Mouse (Mus musculus): Measurements from ENCODE around the gene Nfkbib.

Gene Nfkbib

GRCm38 (mm10) chr7:28717726-28718125 lies 49.6 kb downstream of the Nfkbib start:
- no peak for DNase-seq (ENCODE audit: low spot score in 2 of 2)

GRCm38 (mm10) chr7:28716590-28717281 lies 50.6 kb downstream of the Nfkbib start, which contains the start of gene Fbxo17:
Gene Fbxo17 (plus strand): TSS chr7:28716804.
- DNase-seq (ENCODE audit: low spot score in 2 of 2): peak; percentile 61 to 64

GRCm38 (mm10) chr7:28715598-28715997 lies 51.7 kb downstream of the Nfkbib start:
- DNase-seq (ENCODE audit: low spot score in 2 of 2): no peak

- no peak for DNase-seq (ENCODE audit: low spot score in 2 of 2)
These were observed 52.6 kb downstream of the Nfkbib start for GRCm38 (mm10) chr7:28714667-28715066.

GRCm38 (mm10) chr7:28710962-28711361 lies 56.4 kb downstream of the Nfkbib start:
- DNase-seq (ENCODE audit: low spot score in 2 of 2): no peak

- DNase-seq (ENCODE audit: low spot score in 2 of 2): no peak
These were observed 57.9 kb downstream of the Nfkbib start for GRCm38 (mm10) chr7:28709454-28709853.
